Mouse (Mus musculus) bone marrow macrophage, adult 2 months (primary cell): ENCODE data around the gene Kalrn. TPM values are rescaled to one million over a fixed set of nuclear protein-coding genes. Genes with fewer than 3 reads are reported as not detected.

Experiments used
- H3K27ac ChIP-seq: 2 replicates; pipeline ENCODE4 v1.5.1; 2012; ENCODE audit warnings: low read depth, low read length; ENCODE audit not compliant: insufficient read depth
- H3K4me1 ChIP-seq: 2 replicates; pipeline ENCODE4 v1.6.1; 2012; ENCODE audit warnings: low read length; ENCODE audit not compliant: control insufficient read depth, insufficient read depth
- H3K4me3 ChIP-seq: 2 replicates; pipeline ENCODE4 v1.5.1; 2012; ENCODE audit warnings: mild to moderate bottlenecking, low read length, moderate library complexity; ENCODE audit not compliant: insufficient read depth
- CTCF ChIP-seq: IDR thresholded peaks from 2 replicates; pipeline ENCODE4 v1.5.1; 2012; ENCODE audit warnings: low read depth, mild to moderate bottlenecking, low read length, moderate library complexity
- POLR2A ChIP-seq: IDR thresholded peaks from 2 replicates; pipeline ENCODE4 v1.6.1; 2012; ENCODE audit warnings: mild to moderate bottlenecking, low read depth, low read length, borderline replicate concordance
- polyA plus RNA-seq: library from polyadenylated mRNA; stranded (reverse); fragments of >200 nt; gene quantifications from 2 replicates; pipeline ENCODE4 v1.2.4, GENCODE M21; 2012; ENCODE audit not compliant: missing spikeins, insufficient read depth, insufficient read length

Gene Kalrn
- polyA plus RNA-seq, 1 experiment, result not detected

- no peak overlapping the region for H3K27ac ChIP-seq
- peaks cover 5% of the 10 kb centered on the region for H3K4me1 ChIP-seq
- TF ChIP-seq POLR2A, result no peak
- no peak for TF ChIP-seq CTCF
- peak overlapping the region; percentile 97 for H3K4me3 ChIP-seq
Observed at GRCm38 (mm10) chr16:33965878-33966537, 607.3 kb downstream of the Kalrn start.

- TF ChIP-seq CTCF (no peak), POLR2A (no peak)
- Histone ChIP-seq H3K4me1 (peaks cover 5% of the 10 kb centered on the region), H3K4me3 (no peak overlapping the region), H3K27ac (no peak overlapping the region)
Observed at GRCm38 (mm10) chr16:33963509-33963908, 609.8 kb downstream of the Kalrn start.

- H3K4me1 ChIP-seq, result peaks cover 27% of the 10 kb centered on the region
- TF ChIP-seq POLR2A (no peak), CTCF (no peak)
- H3K4me3 ChIP-seq, result no peak overlapping the region
- H3K27ac ChIP-seq, result peak overlapping the region; percentile 37; the same call in 1 of the 2 replicates
Observed at GRCm38 (mm10) chr16:33954793-33955192, 618.5 kb downstream of the Kalrn start.

- H3K4me3 ChIP-seq, result no peak overlapping the region
- TF ChIP-seq POLR2A, result no peak
- TF ChIP-seq CTCF, result no peak
- no peak overlapping the region for H3K27ac ChIP-seq
- H3K4me1 ChIP-seq, result peaks cover 27% of the 10 kb centered on the region
Observed at GRCm38 (mm10) chr16:33953008-33953407, 620.3 kb downstream of the Kalrn start.

DNA sequence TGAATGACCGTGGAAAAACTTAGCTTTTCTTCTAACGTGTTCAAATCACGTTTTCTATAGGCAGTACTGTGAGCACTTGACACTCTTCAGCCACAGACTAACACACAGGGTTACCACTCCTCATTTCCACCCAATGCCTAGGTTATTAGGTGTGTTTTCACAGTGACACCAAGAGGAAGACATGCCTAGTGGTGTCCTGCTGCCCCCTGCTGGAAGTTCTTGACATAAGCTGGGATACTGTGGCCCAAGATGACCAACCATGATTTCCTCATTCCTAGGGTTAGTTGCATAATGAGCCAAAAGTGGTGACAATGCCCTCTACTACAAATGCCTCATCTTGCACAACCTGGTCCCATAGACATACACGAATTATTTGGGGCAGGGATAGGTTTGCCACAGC lies 622.5 kb downstream of the Kalrn start:
- Histone ChIP-seq H3K4me1 (peaks cover 23% of the 10 kb centered on the region), H3K4me3 (no peak overlapping the region), H3K27ac (no peak overlapping the region)
- TF ChIP-seq CTCF, result peak; percentile 37; the same call in 1 of the 2 replicates
- TF ChIP-seq POLR2A, result no peak

DNA sequence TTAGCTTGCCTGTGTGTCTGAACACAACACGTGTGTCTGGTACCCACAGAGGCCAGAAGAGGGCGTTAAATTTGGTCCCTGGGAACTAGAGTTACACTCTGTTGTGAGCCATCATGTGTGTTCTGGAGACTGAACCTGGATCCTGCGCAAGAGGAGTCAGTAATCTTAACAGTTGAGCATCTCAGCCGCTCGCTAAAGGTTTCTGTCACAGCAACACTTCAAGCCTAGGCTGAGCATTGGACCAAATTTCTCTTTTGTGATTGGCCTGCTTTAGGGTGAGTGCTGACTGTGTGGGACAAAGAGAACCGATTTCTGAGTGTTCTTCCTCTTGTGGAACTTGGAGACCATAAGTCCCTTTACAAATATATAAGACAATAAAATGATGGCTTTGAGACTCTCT lies 622.9 kb downstream of the Kalrn start:
- no peak overlapping the region; the same call in 1 of the 2 replicates for H3K27ac ChIP-seq
- H3K4me1 ChIP-seq, result peaks cover 18% of the 10 kb centered on the region
- H3K4me3 ChIP-seq, result no peak overlapping the region
- TF ChIP-seq POLR2A, result no peak
- no peak for TF ChIP-seq CTCF

DNA sequence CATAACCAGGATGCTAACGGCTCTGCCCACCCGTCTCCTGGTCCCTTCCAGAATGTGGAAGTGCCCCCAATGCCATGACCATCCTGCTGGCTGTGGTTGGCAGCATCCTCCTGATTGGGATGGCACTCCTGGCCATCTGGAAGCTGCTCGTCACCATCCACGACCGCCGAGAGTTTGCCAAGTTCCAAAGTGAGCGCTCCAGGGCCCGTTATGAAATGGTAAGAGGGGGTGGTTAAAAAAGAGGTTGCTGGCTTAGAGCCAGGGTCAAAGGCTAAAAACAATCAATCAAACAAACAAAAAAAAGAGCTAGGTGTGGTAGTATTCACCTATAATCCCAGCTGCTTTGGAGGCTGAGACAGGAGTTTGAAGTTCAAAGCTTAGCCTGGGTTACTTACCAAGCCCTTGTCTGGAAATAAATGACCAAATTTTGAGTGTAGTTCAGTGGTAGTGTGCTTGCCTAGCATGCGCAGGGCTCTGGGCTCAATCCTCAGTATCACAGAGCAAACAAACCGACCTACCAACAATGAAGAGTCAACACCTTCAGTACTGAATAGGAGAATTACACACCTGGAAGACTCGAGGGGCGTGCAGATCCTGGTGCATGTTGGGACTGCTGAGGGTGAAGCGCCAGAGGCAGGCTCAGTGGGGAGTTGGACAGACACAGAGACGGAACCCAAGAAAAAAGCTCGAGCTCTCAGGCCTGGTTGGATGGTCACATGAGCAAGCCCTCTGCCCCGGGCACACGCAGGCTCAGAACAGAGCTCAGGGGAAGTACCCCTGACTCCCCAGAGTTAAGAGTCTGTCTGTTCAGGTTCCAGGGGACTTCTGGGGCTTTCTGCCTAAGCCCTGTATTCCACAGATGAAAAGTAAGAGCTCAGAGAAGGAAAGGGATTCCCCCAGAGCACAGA lies 625.4 kb downstream of the Kalrn start:
- TF ChIP-seq CTCF (no peak), POLR2A (no peak)
- no peak overlapping the region for H3K27ac ChIP-seq
- H3K4me1 ChIP-seq, result peaks cover 12% of the 10 kb centered on the region
- no peak overlapping the region for H3K4me3 ChIP-seq

GRCm38 (mm10) chr16:33946021-33946420 lies 627.3 kb downstream of the Kalrn start:
- TF ChIP-seq CTCF, result no peak
- no peak for TF ChIP-seq POLR2A

GRCm38 (mm10) chr16:33944772-33945171 lies 628.6 kb downstream of the Kalrn start:
- no peak for TF ChIP-seq POLR2A
- no peak for TF ChIP-seq CTCF
- no peaks in the 10 kb centered on the region; the same call in 1 of the 2 replicates for H3K4me1 ChIP-seq

More at GRCm38 (mm10) chr16:33946021-33946420, 627.3 kb downstream of the Kalrn start:
- Histone ChIP-seq H3K4me1 (peaks cover 3% of the 10 kb centered on the region), H3K4me3 (no peak overlapping the region), H3K27ac (no peak overlapping the region)

DNA sequence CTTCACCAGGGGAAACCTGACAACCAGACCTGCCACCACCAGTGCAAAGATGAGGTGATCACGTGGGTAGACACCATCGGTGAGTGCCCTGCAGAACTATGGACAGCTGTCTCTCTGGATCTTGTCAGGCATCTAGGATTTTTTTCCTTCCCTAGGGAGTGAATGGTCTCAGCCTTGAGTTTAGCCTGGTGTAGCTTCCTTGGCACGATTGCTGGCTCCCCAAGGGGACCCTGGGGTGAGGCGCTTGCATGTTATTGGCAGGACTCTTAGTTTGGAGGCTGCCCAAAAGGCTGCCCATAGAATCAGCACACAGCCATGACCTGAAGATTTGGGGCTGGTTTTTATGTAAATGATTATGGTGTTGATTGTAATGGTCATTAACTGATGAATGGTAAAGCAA lies 629.2 kb downstream of the Kalrn start:
- H3K4me1 ChIP-seq, result peaks cover 5% of the 10 kb centered on the region
- H3K4me3 ChIP-seq, result no peak overlapping the region
- TF ChIP-seq POLR2A (no peak), CTCF (no peak)
- H3K27ac ChIP-seq, result no peak overlapping the region

More at GRCm38 (mm10) chr16:33944772-33945171, 628.6 kb downstream of the Kalrn start:
- no peak overlapping the region for H3K4me3 ChIP-seq
- no peak overlapping the region for H3K27ac ChIP-seq
